Mouse (Mus musculus) embryonic facial prominence, embryonic 10.5 days (tissue): ENCODE measurements around the gene Aipl1. TPM values are rescaled to one million over a fixed set of nuclear protein-coding genes. Genes with fewer than 3 reads are reported as not detected.

ENCODE experiments used
- DNase-seq: peaks from one replicate; pipeline ENCODE4 v3.0.0-alpha.2; 2017; ENCODE audit warnings: low spot score
- H3K27ac ChIP-seq: fragments of 300-500 bp; sonication (generic); replicated peaks from 2 replicates; pipeline ENCODE4 v1.5.1; 2016; ENCODE audit warnings: mild to moderate bottlenecking
- H3K27me3 ChIP-seq: fragments of 300-500 bp; sonication (generic); replicated peaks from 2 replicates; pipeline ENCODE4 v1.6.1; 2016; ENCODE audit warnings: low read depth, mild to moderate bottlenecking; ENCODE audit not compliant: poor library complexity, severe bottlenecking
- H3K36me3 ChIP-seq: fragments of 300-500 bp; sonication (generic); replicated peaks from 2 replicates; pipeline ENCODE4 v1.6.1; 2016; ENCODE audit warnings: mild to moderate bottlenecking, moderate library complexity
- H3K4me1 ChIP-seq: fragments of 300-500 bp; sonication (generic); 2 replicates; pipeline ENCODE4 v1.6.1; 2016
- H3K4me3 ChIP-seq: fragments of 300-500 bp; sonication (generic); 2 replicates; pipeline ENCODE4 v1.5.1; 2016; ENCODE audit warnings: mild to moderate bottlenecking, moderate library complexity
- H3K9me3 ChIP-seq: fragments of 300-500 bp; sonication (generic); 2 replicates; pipeline ENCODE4 v1.6.1; 2016; ENCODE audit warnings: mild to moderate bottlenecking
- WGBS: fragments of 180-500 bp; shearing (Covaris S2); methylation state at CpG from one replicate; pipeline ENCODE4 v1.1.7; 2016; 5-methylcytosine and 5-hydroxymethylcytosine counted together
- polyA plus RNA-seq: library from polyadenylated mRNA; unstranded; fragments of >200 nt; fragmentation: Nextera tagmentation; extraction: Ambion mirVana; gene quantifications from 2 replicates; pipeline ENCODE4 v1.2.1, GENCODE M21; 2016

The Aipl1 gene
- polyA plus RNA-seq, 1 experiment from 2014 or later, result 0.52 TPM

DNA sequence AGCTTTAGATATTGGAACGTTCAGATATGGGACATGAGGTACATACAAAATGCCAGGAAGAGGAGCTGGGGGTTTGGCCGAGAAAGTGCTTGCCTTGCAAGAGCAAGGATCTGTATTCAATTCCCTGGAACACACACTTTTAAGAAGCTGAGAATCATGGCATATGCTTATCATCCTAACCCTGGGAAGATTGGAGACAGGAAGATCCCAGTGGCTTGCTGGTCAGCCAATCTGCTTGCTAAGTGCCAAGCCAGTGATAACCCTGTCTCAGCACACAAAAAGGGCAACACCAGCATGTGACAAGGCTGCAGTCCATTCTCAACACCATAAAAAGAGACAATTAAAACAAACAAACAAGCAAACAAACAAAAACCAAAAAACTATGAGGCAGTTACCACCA lies 53.2 kb downstream of the Aipl1 start:
- Histone ChIP-seq H3K27me3 (0 out of 2 replicates have a peak, but pooled peaks cover 4% of the 10 kb centered on the region), H3K9me3 (no peaks in the 10 kb centered on the region), H3K4me1 (peaks cover 33% of the 10 kb centered on the region), H3K27ac (no peak overlapping the region), H3K36me3 (no peaks in the 10 kb centered on the region), H3K4me3 (no peak overlapping the region)
- no peak for DNase-seq
- WGBS, result 86% methylated on average over 2 of the region's 2 CpGs

Other genes starting within 250 kb of the Aipl1 start
- gene Pimreg, start 4.5 kb upstream of the Aipl1 start, polyA plus RNA-seq, result 219 and 242 TPM in 2 replicates
- gene Pitpnm3, start 98.3 kb upstream of the Aipl1 start, polyA plus RNA-seq, result 0.23 and 0.24 TPM in 2 replicates
- 0.72 and 0.83 TPM in 2 replicates for gene Gm43951, start 169.3 kb upstream of the Aipl1 start, polyA plus RNA-seq
- gene 4933427D14Rik, start 169.9 kb upstream of the Aipl1 start, polyA plus RNA-seq, result 17.1 and 19.9 TPM in 2 replicates
- gene Txndc17, start 170.0 kb upstream of the Aipl1 start, polyA plus RNA-seq, result 180 TPM in 2 replicates
- 46.7 and 50.8 TPM in 2 replicates for gene Med31, start 178.1 kb upstream of the Aipl1 start, polyA plus RNA-seq
- gene Slc13a5, start 229.7 kb upstream of the Aipl1 start, polyA plus RNA-seq, result 0.10 and 0.14 TPM in 2 replicates